Mouse (Mus musculus): ENCODE measurements at regions not wholly inside any gene's neighbourhood (a gene's known extent, or its start where the extent isn't known, plus 50 kb on each side); places are given as distances from the start of the nearest gene placed in this dataset.
A peak's percentile ranks its signal among the peaks of the same experiment; 100 is the strongest.

- DNase-seq (ENCODE audit: low read depth, low spot score), result no peak
Measured at GRCm38 (mm10) chr14:62053004-62053403, 239.4 kb upstream of the Rnaseh2b start.

- DNase-seq (ENCODE audit: low read depth, low spot score), result no peak
Measured at GRCm38 (mm10) chr14:62057096-62057495, 235.3 kb upstream of the Rnaseh2b start.

- no peak for DNase-seq (ENCODE audit: low read depth, low spot score)
Measured at GRCm38 (mm10) chr14:62058100-62058499, 234.3 kb upstream of the Rnaseh2b start.

GRCm38 (mm10) chr14:62071140-62071539, 221.2 kb upstream of the Rnaseh2b start:
- DNase-seq (ENCODE audit: low read depth, low spot score), result no peak

GRCm38 (mm10) chr14:62084047-62084446, 208.3 kb upstream of the Rnaseh2b start:
- no peak for DNase-seq (ENCODE audit: low read depth, low spot score)

GRCm38 (mm10) chr14:62088174-62088573, 204.2 kb upstream of the Rnaseh2b start:
- DNase-seq (ENCODE audit: low read depth, low spot score), result no peak

GRCm38 (mm10) chr14:62117532-62117931, 174.9 kb upstream of the Rnaseh2b start:
- no peak for DNase-seq (ENCODE audit: low read depth, low spot score)

- DNase-seq (ENCODE audit: low read depth, low spot score), result no peak
Measured at GRCm38 (mm10) chr14:62118542-62118953, 173.8 kb upstream of the Rnaseh2b start.

- peak; percentile 13 for DNase-seq (ENCODE audit: low read depth, low spot score)
Measured at GRCm38 (mm10) chr14:62128918-62129317, 163.5 kb upstream of the Rnaseh2b start.

- peak; percentile 31 for DNase-seq (ENCODE audit: low read depth, low spot score)
Measured at GRCm38 (mm10) chr14:62132353-62132816, 160.0 kb upstream of the Rnaseh2b start.

- no peak for DNase-seq (ENCODE audit: low read depth, low spot score)
Measured at GRCm38 (mm10) chr14:62137981-62138380, 154.4 kb upstream of the Rnaseh2b start.

GRCm38 (mm10) chr14:62144385-62145030, 147.9 kb upstream of the Rnaseh2b start:
- no peak for DNase-seq (ENCODE audit: low read depth, low spot score)

GRCm38 (mm10) chr14:62157038-62157716, 135.2 kb upstream of the Rnaseh2b start:
- DNase-seq (ENCODE audit: low read depth, low spot score), result no peak

GRCm38 (mm10) chr14:62159690-62160089, 132.7 kb upstream of the Rnaseh2b start:
- DNase-seq (ENCODE audit: low read depth, low spot score), result no peak

GRCm38 (mm10) chr14:62163120-62163796, 129.1 kb upstream of the Rnaseh2b start:
- DNase-seq (ENCODE audit: low read depth, low spot score), result no peak

- no peak for DNase-seq (ENCODE audit: low read depth, low spot score)
Measured at GRCm38 (mm10) chr14:62164918-62165317, 127.5 kb upstream of the Rnaseh2b start.

GRCm38 (mm10) chr14:62166006-62166405, 126.4 kb upstream of the Rnaseh2b start:
- no peak for DNase-seq (ENCODE audit: low read depth, low spot score)

GRCm38 (mm10) chr14:62166596-62166995, 125.8 kb upstream of the Rnaseh2b start:
- DNase-seq (ENCODE audit: low read depth, low spot score), result peak; percentile 6

GRCm38 (mm10) chr14:62167090-62167489, 125.3 kb upstream of the Rnaseh2b start:
- DNase-seq (ENCODE audit: low read depth, low spot score), result no peak

- DNase-seq (ENCODE audit: low read depth, low spot score), result no peak
Measured at GRCm38 (mm10) chr14:62168711-62169110, 123.7 kb upstream of the Rnaseh2b start.

- DNase-seq (ENCODE audit: low read depth, low spot score), result no peak
Measured at GRCm38 (mm10) chr14:62170385-62170784, 122.0 kb upstream of the Rnaseh2b start.

- no peak for DNase-seq (ENCODE audit: low read depth, low spot score)
Measured at GRCm38 (mm10) chr14:62171256-62172047, 120.9 kb upstream of the Rnaseh2b start.

All from ZHBTc4 (cell line).